Mouse (Mus musculus) T-helper 2 cell (primary cell): ENCODE measurements around the gene Ucp1.
"Not testable (repeated sequence)": the region's sequence is repeated elsewhere in the genome, so short reads cannot be mapped to it uniquely, and the experiment has no call there.

Experiments
- in situ Hi-C: fragments of 300-600 bp; cut with MboI, MseI; formaldehyde crosslinking; loops from one replicate; pipeline ENCODE4 v1.15.1; 2025; ENCODE audit warnings: high pct_unique_total_duplicates

The Ucp1 gene

GRCm38 (mm10) chr8:83290176-83290575 is at the start of gene Ucp1:
TSS of gene Ucp1 (plus strand) at chr8:83290352.
- in situ Hi-C loops, result no loop called here

- in situ Hi-C loops, result no loop called here
These were observed 46.0 kb upstream of the Ucp1 start for GRCm38 (mm10) chr8:83244151-83244550.

GRCm38 (mm10) chr8:83250858-83251257 is 39.3 kb upstream of the Ucp1 start:
- in situ Hi-C loops, result no loop called here

- in situ Hi-C loops, result no loop called here
These were observed 38.5 kb upstream of the Ucp1 start for GRCm38 (mm10) chr8:83251362-83252246.

GRCm38 (mm10) chr8:83252791-83253190 is 37.4 kb upstream of the Ucp1 start:
- in situ Hi-C loops, result no loop called here

GRCm38 (mm10) chr8:83257631-83258030 is 32.5 kb upstream of the Ucp1 start:
- in situ Hi-C loops, result no loop called here

- in situ Hi-C loops, result no loop called here
These were observed 29.5 kb upstream of the Ucp1 start for GRCm38 (mm10) chr8:83260418-83261215.

- in situ Hi-C loops, result no loop called here
These were observed 19.0 kb upstream of the Ucp1 start for GRCm38 (mm10) chr8:83271172-83271571.

- in situ Hi-C loops, result no loop called here
These were observed 17.7 kb upstream of the Ucp1 start for GRCm38 (mm10) chr8:83272464-83272863.

GRCm38 (mm10) chr8:83274470-83274869 is 15.7 kb upstream of the Ucp1 start:
- in situ Hi-C loops, result no loop called here

GRCm38 (mm10) chr8:83278431-83278830 is 11.7 kb upstream of the Ucp1 start:
- in situ Hi-C loops, result no loop called here

- in situ Hi-C loops, result no loop called here
These were observed 4.8 kb upstream of the Ucp1 start for GRCm38 (mm10) chr8:83285391-83285790.

- in situ Hi-C loops, result no loop called here
These were observed 7.2 kb downstream of the Ucp1 start for GRCm38 (mm10) chr8:83297375-83297774.

- in situ Hi-C loops, result no loop called here
These were observed 10.0 kb downstream of the Ucp1 start for GRCm38 (mm10) chr8:83300135-83300534.

- in situ Hi-C loops, result no loop called here
These were observed 14.8 kb downstream of the Ucp1 start for GRCm38 (mm10) chr8:83304946-83305345.

- in situ Hi-C loops, result no loop called here
These were observed 19.7 kb downstream of the Ucp1 start for GRCm38 (mm10) chr8:83309836-83310235.

GRCm38 (mm10) chr8:83315084-83315483 is 24.9 kb downstream of the Ucp1 start:
- in situ Hi-C loops, result not testable (repeated sequence)

- in situ Hi-C loops, result no loop called here
These were observed 25.5 kb downstream of the Ucp1 start for GRCm38 (mm10) chr8:83315691-83316090.

- in situ Hi-C loops, result no loop called here
These were observed 30.4 kb downstream of the Ucp1 start for GRCm38 (mm10) chr8:83320543-83320942.

GRCm38 (mm10) chr8:83322374-83322773 is 32.2 kb downstream of the Ucp1 start:
- in situ Hi-C loops, result no loop called here

GRCm38 (mm10) chr8:83323056-83323455 is 32.9 kb downstream of the Ucp1 start:
- in situ Hi-C loops, result no loop called here

GRCm38 (mm10) chr8:83327889-83328288 is 37.7 kb downstream of the Ucp1 start:
- in situ Hi-C loops, result no loop called here

- in situ Hi-C loops, result no loop called here
These were observed 41.4 kb downstream of the Ucp1 start for GRCm38 (mm10) chr8:83331567-83331898.
